Mouse (Mus musculus) stomach, postnatal 0 days (tissue): ENCODE data around the gene Plekhn1.

Experiments
- CTCF ChIP-seq: IDR thresholded peaks from 2 replicates; pipeline ENCODE4 v1.5.1; 2016; ENCODE audit warnings: antibody characterized with exemption, low read depth, mild to moderate bottlenecking, moderate library complexity
- EP300 ChIP-seq: optimal IDR thresholded peaks from 2 replicates; pipeline ENCODE3; 2016; ENCODE audit warnings: antibody characterized with exemption

DNA sequence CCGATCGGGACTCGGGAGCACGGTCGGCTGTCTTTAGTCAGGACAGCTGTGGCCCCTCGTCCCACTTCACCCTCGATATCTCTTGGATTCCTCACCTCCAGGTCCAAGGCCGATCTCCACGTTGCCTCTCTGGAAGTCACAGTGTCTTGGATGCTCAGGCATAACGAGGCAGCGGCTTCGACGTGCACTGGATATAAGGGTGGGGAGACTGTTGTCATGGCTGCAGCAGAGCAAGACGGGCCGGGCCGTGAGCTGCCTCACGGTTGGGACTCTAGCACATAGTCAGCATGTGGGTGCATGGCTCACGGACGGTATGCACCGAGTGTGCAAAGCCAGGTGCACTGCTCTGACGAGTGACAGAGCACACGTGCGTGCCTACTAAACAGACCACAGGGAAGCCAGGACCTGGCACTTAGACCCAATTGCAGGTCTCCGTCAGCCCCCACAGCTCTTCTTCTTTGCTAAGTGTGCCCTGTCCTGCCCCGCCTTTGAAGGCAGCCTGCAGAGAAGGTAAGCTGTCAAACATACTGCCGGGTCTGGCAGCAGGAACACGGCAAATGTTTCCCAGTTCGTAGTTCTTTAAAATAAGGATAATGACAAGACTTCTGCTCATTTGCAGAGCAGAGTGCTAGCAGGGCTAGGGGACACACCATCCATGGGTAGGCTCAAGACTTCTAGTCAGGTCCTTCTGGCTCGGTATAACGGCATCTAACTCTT lies 19.9 kb upstream of the Plekhn1 start:
- no peak for TF ChIP-seq CTCF
- no peak for TF ChIP-seq EP300
